Mouse (Mus musculus): ENCODE measurements around the gene D1Pas1. TPM values are rescaled to one million over a fixed set of nuclear protein-coding genes. Genes with fewer than 3 reads are reported as not detected.

Gene D1Pas1
- not detected for polyA plus RNA-seq (2014; fragmentation: Illumina TruSeq; extraction: RNeasy Lipid Tissue Mini Kit (QIAGEN cat#74804); ENCODE audit: insufficient read depth, low read depth, low replicate concordance)

DNA sequence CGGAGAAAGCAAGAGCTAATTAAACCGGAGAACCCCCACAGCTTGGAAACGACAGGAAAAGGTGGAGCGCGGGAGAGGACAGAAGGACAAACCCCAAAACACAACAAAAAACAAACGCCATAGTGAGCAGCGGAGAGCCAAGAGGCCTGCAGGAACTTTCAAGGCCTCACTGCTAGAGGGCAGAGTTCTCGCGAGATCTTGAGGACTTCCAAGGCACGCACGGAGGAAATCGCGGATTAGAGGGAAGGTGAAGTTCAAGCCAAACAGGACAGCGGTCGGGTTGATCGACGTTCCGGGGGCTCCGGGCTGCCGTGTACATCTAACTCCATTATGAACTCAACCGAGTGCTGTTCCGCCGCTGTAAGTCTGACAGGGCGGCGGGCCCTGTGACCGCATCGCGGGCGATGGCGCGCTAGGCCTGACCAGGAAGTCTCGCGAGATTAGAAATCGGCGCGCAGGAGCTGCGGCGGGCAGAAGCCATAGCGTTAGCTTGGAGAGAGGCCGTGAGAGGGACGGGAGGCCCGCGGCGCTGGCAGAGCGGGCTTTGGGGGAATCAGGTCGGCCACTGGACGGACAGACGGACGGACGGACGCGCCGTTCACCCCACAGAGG, at the start of gene D1Pas1:
D1Pas1 (plus strand) TSS at position 216 of the 612 bp plus-strand sequence.

Other genes starting within 250 kb of the D1Pas1 start
- gene Rrp15, start 218.1 kb upstream of the D1Pas1 start, polyA plus RNA-seq (2014; fragmentation: Illumina TruSeq; extraction: RNeasy Lipid Tissue Mini Kit (QIAGEN cat#74804); ENCODE audit: insufficient read depth, low read depth, low replicate concordance): 16.8 TPM
- 2.3 TPM for gene Spata17, start 248.0 kb downstream of the D1Pas1 start, polyA plus RNA-seq (2014; fragmentation: Illumina TruSeq; extraction: RNeasy Lipid Tissue Mini Kit (QIAGEN cat#74804); ENCODE audit: insufficient read depth, low read depth, low replicate concordance)
- 3.7 TPM for gene Gpatch2, start 248.1 kb downstream of the D1Pas1 start, polyA plus RNA-seq (2014; fragmentation: Illumina TruSeq; extraction: RNeasy Lipid Tissue Mini Kit (QIAGEN cat#74804); ENCODE audit: insufficient read depth, low read depth, low replicate concordance)

All from lung, adult 10 weeks (tissue).